Mouse (Mus musculus): ENCODE results near the gene Plekha5.

GRCm38 (mm10) chr6:140423846-140424200 lies at the start of gene Plekha5:
- TF ChIP-seq CTCF (IDR thresholded peaks at IDR 0.05; ENCODE audit: insufficient read depth, low read depth, low read length) = no peak
- peak; percentile 19; the same call in 1 of the 2 replicates for TF ChIP-seq POLR2A (IDR thresholded peaks at IDR 0.05; ENCODE audit: insufficient read depth, low read depth, low read length)

Data from olfactory bulb, adult 2 months (tissue).